Mouse (Mus musculus) lung, postnatal 10 days (tissue): Measurements from ENCODE around the gene Cdc45.

Experiments used
- DNase-seq: peaks from one replicate; pipeline ENCODE4 v3.0.0; 2021

Cdc45 gene

DNA sequence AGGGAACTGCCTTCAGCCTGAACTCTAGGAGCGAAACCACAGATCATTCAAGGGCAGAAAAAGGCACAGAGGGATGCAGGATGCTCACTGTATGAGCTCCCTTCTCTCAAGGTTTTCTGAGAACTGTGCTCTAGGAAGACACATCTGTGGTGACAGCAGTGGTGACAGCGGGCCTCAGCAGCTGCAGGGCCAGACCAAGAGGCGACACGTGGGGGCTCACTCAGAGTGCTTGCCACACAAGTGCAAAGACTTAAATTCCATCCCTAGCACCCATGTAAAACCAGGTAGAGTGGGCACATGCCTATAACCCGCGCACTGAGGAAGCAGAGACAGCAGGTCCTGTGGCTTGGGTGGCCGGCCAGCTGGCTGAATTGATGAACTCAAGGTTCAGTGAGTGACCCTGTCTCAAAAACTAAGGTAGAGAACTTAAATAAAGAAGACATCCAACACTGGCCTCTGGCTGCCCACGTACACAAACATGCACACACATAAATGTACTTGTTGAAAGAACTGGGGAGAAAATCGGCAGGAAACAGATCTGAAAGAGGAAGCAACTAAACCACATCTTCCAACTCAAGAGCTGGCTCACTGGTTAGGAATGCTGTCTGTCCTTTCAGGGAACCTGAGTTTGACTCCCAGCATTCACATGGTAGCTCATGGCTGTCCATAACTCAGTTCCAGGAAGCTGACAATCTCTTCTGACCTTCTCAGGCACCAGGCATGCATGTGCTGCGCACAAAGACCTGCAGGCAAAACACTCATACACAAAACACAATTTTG lies 23.0 kb downstream of the Cdc45 start:
- DNase-seq = no peak

DNA sequence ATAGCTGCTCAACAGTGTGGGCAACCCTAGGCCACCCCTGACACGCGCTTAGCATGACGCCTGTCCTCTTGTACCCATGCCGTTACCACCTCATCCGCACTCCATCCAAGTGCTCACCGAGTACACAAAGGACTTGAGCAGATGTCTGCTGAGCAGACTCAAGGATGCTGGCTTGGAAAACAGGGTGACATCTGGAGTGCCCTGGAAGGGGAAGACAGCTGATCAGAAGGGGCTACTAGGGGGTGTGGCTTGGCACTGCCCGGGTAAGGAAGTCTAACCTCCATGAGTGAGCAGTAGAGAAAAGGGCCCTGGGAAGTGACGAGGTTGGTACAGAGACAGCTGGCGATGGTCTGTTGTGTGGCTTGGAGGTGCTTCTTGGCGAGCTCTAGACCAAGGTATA lies 25.1 kb downstream of the Cdc45 start:
- DNase-seq = no peak

DNA sequence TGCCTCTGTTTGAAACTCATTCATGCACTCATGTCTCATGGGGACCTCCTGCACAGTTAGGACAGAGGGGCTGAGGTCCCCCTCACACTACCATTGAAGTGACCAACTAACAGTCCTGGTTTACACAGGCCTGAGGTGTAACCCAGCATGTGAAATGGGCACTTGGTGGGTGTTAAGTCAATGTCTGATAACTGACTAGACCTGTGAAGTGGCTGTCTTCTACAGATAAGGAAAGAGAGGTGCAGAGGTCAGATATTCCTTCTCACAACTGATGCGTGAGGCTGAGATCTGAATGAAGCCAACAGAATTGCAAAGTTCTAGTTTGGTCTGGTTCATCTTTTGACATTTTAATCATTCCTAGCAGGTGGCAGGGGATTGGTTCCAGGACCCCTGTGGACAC lies 26.3 kb downstream of the Cdc45 start:
- no peak for DNase-seq

DNA sequence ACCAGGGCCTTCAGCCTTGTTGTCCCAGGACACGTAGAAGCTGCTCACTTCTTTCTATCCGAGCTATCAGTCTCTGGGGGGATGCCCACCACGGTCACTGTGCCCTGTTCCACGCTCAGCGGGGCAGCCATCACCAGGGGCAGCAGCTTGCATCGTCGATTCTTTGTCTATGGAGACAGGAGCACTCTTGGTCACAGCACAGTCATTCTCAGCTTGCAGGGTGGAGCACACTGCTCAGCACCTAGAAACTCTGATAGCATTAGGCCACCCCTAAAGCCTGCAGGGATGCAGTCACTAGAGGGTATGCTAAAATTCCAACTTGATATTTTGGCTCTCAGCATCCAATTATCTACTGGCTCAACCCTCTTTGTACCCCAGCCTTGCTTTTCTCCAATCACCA lies 26.8 kb downstream of the Cdc45 start:
- no peak for DNase-seq

DNA sequence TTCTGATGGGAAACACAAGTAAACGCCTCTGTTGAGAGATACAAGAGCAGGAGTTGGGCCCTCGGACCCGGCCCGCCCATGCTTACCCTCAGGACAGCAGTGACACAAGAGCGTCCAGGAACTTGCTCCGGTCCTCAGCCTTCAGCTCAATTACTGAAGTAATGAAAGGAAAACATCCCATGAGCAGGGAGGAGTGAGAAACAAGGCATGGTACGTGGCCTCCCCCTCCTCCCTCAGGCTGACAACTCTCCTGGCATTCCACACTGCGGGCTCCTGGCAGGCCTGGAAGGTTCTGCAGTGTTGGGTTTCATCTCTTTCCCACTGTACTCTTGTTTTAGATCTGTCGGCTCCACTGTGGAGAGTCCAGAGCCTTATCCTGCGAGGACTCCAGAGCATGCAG lies 30.0 kb downstream of the Cdc45 start:
- DNase-seq = no peak

DNA sequence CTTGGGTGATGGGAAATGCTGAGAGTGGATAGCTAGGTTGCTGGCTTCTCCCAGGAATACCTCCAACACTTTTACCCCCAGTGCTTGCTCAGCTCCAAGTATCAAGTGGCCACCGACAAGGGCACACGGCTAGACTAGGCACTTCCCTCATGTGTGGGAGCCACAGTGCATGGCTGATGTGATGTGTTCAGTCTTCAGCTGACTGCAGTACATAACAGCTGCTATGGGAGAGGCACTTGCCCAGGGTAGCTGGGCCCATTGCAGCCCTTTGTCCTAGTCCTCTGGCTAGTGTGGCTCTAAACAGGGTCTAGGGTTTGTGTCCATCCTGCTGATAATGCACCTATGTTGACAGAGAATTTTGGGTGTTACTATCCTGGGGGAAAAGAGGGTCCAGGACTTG lies 33.3 kb downstream of the Cdc45 start:
- no peak for DNase-seq

DNA sequence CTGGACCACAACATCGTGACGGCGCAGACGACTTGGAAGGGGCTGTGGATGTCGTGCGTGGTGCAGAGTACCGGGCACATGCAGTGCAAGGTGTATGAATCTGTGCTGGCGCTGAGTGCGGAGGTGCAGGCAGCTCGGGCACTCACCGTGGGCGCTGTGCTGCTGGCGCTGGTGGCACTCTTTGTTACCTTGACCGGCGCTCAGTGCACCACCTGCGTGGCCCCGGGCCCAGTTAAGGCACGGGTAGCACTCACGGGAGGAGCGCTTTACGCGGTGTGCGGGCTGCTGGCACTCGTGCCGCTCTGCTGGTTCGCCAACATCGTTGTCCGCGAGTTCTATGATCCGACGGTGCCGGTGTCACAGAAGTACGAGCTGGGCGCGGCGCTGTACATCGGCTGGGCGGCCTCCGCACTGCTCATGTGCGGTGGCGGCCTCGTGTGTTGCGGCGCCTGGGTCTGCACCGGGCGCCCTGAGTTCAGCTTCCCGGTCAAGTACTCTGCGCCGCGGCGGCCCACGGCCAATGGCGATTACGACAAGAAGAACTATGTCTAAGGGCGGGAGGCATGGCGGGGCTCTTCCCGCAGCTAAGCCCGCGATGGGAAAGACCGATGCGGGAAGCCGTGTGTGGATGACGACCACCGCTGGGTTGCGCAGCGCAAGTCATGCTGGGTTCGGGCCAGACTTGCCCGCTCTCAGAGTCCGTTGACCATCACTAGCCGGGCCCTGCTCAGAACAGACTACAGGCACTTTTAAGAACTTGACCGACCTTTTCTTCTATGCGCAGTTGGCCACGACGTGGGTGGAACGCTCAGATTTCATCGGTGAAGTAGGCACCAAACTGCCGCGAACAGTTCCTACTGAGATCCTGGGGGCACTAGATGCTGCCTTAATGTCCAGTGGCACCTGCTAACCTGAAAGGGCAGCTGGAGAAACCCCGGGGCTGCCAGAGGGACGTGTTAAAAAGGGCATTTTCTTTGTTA lies 34.4 kb downstream of the Cdc45 start:
- peak; percentile 26 for DNase-seq

DNA sequence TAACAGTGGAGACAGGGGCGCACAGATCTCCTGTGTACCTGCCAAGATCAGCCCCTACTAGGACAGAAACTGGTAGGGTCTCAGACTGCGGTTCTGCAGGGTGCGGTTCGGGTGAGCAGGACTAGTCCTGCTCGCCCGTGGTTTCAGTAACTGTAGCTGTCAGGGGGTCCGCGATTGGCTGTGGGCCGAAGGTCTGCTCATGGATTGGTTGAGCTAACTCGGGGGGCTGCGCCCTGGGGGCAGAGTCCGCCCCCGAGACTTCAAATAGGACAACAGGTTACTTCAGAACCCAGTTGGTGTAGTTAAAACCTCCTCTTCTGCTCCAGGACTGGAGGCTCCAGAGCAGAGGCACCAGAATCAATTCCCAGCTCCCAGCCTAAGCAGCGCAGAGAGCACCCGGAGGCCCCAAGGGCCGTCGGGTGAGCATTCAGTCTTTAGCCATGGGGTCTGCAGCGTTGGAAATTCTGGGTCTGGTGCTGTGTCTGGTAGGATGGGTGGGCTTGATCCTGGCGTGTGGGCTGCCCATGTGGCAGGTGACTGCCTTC lies 35.2 kb downstream of the Cdc45 start, which contains the start of gene Cldn5:
Cldn5 (plus strand) TSS at position 292 of the 545 bp plus-strand sequence.
- peak; percentile 91 for DNase-seq

DNA sequence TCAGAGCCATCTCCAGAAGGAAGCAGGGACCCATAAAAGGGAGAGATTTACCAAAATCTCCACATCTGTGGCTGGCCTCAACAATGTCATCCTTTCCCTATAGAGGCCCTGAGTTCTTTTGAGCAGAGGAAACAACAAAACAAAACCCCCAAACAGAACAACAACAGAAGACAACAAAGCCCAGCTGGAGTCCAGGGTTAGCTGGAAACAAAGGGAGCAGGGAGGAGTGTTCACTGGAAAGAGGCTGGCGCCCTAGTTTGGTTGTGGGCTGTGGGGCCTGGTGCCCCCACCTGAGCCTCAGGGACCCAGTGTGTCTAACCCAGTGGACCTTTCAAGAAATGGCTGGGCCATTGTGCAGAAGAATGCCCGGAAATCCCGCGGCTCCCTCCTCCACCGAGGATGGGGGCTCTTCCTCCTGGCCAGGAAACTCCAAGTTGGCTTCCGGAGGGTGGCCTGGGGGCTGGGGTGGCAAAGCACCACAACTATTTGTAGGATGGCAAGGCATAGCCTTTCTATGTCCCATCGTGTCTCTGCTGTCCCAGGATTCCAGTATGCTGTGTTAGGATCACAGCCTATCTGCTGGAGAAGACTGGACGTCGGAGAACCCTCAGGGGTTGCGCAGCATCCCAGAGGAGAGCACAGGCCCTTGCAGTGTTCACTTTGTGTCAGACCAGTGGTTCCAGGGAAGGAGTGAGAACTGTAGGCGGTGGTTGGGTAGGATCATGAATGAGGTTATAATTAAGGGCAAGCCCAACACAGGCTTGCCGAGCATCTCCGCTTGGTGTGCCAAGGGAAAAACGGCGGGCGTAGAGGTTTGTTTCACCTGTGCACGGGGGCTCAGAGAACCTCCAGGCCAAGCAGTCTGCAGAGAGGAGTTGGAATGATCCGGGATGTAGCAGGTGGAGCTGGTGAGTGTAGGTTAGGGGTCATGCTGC lies 35.9 kb downstream of the Cdc45 start:
- DNase-seq = peak; percentile 83

DNA sequence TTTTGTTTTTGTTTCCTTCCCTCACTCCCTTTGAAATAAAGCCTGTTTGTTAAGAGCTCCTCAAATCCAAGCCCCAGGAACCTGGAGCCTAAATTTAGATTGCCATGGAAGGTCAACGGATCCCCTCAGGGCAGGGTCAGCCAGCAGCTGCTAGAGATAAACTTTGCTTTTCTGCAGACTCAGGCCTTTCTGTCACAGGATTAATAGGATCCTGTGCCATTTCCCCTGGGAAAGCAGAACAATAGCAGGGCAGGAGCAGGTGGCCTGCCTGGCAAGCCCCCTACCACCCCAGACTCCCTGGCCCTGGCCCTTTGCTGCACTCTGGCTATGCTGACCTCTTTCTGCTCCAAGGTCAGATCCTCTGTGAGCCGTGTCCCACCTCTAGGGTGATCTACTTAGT lies 37.9 kb downstream of the Cdc45 start:
- peak; percentile 27 for DNase-seq

DNA sequence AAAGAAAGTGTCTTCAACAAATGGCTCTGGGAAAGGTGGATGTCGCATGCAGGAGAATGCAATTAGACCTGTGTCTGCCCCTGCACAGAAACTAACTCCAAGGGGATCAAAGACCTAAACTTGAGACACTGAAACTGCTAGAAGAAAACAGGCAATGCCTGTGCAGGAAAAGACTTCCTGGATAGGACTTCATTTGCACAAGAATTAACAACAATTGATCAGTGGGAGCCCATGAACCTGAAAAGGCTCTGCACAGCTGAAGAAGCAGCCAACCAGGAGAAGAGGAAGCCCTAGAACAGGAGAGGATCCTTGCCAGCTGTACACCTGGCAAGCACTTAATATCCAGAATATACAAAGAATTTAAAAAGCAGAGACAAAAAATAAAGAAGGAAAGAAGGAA lies 42.3 kb downstream of the Cdc45 start:
- no peak for DNase-seq

DNA sequence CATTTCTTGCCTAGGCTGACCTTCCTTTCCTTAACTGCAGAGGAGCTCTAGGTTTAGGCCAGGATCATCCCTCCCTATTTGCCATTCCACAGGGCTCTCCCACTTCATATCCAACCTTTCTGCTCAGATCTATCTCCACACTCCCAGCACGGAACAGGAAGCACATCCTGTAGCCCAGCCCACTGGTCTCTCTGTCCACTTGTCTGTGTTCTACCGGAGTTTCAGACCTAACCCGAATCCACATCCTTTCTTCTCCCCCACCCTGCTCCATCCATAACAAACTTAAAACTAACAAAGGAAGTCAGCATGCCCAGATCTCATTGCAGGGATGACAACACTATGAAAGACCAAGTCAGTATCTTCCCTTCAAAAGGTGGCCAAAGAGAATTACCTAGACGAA lies 45.4 kb downstream of the Cdc45 start:
- peak; percentile 61 for DNase-seq

DNA sequence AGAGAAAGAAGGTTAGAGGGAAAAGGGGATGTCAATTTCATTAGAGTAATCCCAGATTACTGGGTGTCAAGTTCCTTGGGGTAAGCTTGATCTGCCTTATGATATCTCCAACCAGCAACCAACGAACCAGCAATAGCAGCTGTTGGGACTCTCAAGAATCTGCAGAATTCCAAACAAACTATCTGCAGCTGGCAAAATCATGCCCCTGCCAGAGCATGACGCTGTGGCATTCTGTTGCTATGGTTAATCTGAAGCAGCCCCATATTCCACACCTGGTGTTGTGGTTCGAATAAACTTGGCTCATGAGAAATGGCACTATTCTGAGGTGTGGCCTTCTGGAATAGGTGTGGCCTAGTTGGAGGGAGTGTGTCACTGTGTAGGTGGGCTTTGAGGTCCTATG lies 48.8 kb downstream of the Cdc45 start:
- DNase-seq = no peak

DNA sequence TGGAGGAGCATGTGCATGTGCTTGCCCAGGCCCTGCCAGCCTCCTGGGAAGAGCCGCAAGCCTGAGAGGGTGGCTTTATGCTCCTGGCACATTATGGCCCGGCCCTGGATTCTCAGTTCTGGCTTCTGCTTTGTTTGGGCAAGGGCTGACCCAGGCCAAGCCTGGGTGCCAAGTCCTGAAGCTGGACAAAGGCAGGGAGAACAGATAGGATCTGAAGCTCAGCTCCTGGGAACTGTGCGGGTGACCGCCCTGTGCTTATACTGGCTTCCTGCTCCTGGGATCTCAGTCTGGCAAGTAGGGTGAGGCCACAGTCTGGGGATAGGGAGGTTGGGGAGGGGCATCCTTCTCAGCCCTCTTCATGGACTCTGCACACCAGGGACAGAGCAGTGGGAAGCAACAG lies 50.1 kb downstream of the Cdc45 start:
- peak; percentile 73 for DNase-seq

DNA sequence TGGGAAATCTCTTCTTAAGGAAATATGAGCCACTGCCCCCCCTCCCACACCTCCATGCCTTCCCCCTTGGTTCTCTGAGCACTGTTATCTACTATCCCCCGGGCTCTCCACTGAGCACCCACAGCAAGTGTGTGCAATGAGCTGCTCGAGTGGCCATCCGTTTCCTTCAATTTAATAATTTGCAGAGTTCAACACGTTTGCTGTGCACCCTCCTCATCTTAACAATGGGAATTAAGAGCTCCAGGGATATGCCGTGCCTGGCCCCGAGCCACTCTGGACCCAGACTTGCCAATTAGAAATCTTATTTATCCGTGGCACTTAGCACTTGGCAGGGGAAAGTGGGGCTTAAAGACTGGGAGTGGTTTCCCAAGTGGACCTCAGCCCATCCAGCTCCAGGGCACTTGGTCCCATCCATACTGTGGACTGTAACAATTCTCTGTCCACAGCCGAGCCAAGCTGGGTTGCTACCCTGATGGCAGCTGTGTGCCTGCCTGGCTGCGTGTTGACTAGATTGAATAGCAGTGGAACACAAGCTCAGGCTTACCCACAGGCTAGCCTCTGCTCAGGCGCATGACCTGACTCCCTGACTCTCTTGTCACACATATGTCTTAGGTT lies 59.8 kb downstream of the Cdc45 start:
- DNase-seq = peak; percentile 58

DNA sequence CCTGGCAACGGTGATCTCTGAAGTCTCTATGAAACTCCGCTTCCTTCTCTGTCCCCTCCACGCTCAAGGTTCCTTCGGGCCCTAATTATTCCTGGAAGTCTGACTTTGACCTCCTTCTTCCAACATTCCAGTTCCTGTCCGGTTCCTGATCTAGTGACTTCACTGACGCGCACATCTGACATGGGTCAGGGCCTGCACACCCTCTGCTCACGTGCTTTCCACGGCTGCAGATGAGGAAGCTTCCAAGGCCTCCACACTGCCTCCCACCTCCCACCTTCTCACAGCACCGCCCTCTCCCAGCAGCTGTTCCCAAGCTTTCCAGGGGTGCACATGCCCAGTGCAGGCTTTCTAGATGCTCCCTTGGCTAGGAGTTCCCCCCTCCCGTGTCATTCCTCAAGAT lies 60.7 kb downstream of the Cdc45 start:
- DNase-seq = peak; percentile 19

DNA sequence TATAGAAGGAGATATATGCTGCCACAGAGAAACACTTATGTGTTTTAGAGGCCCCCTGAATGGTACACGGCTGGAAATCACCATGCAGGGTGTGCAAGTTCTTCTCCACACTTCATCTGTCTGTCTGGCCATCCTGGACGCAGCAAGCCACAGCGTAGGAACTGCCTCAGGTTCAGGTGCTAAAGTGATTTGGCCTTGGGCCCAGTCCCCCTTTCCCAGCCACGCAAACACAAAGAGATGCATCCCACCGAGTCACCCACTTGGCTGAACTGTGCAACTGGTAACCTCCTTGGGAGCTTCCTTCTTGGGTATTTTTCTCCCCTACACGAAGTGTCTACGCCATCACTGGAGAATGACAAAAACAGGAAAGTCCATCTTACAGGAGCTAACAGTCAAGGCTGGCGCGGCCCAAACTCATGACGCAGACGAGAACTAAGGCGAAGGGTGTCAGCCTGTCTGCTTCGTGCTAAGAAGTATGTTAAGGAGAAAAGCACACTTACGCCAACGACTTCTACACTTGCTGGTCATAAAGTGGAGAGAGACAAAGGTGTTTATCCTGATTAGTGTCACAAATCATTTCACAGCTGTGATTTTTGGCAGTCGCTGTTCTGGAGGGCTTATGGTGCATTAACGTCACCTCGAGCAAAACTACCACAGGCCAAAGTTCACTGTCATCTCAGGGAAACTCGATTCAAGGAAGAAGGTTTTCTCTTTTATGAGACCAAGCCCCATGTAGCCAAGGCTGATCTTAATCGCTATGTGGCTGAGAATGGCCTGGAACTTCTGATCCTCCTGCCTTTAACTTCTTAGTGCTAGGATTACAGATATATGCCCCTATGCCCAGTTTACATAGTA lies 65.3 kb downstream of the Cdc45 start:
- no peak for DNase-seq

DNA sequence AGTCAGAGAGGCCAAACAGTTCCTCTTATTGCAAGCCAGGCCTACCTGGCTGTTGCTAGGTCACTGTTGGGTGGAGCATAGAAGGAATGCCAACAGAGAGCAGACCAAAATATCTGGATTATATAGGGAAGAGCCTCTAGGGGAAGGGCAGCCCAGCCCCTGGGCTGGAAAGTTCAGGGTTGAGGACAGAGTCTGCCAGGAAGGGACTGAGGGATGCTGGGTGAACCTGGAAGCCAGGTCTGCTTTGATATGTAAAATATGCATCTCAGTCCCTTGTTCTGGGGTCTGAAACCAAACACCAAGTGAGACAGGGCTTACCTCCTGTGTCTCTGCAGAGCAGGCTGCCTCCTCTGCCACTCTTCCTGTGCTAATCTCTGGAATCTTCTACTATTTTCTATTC lies 73.5 kb downstream of the Cdc45 start:
- no peak for DNase-seq

DNA sequence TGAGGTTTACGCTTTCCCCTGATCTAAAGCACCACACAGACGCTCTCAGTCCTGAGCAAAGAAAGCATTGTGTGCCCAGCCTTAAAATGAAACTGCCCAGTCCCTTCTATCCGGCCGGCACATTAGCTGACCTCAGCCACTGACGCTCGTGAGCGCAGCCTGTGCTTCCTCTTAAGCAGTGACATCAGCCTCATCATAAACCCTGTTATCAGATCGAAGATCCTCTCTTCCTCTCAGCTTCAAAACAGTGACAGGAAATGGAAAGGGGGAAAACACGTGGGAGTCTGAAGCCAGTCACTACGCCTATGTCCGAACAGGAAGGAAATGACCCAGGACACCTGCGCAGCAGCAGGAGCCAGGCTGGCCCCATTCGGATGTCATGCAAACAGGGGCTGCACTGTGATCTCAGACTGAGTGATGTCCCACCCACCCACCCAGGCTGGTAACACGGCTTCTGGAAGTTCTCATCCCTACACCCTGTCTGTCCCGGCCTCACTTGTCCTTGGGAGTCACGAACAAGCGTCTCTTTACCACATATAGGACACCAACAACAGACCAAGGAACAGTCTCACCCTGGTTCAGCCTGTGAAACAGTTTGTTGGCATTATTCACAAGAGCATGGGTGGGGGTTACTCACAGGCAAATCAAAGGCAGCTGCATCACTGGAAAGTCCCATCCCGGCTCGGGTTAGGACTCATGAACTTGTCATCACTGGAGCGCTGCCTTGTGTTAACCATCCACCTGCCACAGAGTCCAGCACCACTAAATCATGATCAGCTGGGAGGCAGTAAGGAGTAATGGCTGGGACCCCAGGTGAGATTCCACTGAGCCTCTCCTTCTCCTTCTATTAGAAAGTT lies 78.5 kb downstream of the Cdc45 start:
- DNase-seq = peak; percentile 73

DNA sequence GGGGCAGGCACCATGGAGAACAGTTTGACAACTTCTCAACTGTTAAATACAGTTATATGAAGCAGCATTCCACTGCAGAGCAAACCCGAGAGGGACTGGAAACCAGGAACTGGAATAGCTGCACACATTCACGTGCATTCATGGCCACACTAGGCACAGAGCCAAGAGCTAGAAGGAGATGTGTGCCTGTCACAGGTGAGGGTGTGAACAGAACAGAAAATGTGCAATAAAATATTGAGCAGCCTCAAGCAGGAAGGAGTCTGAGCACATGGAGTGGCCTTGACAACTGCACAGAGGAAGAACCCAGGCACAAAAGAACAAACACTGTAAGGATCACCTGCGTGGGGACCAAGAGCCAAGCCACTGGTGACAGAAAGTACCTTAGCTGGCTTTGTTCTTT lies 81.1 kb downstream of the Cdc45 start:
- DNase-seq = no peak
